Mouse (Mus musculus): ENCODE results near the gene Blm.

GRCm38 (mm10) chr7:80506007-80506406 lies 28.9 kb downstream of the Blm start:
- no peak for TF ChIP-seq CHD2 (IDR thresholded peaks at IDR 0.05; ENCODE audit: low read length)
- TF ChIP-seq CTCF (conservative IDR thresholded peaks at IDR 0.05 in 1 of 2, IDR thresholded peaks at IDR 0.05 in 1 of 2; ENCODE audit: low read depth in 2 of 2, low read length in 2 of 2) = no peak
- no peak for TF ChIP-seq MAFK (IDR thresholded peaks at IDR 0.05; ENCODE audit: insufficient replicate concordance, low read length)
- TF ChIP-seq EP300 (IDR thresholded peaks at IDR 0.05; ENCODE audit: low read length) = no peak
- no peak for TF ChIP-seq POLR2A (IDR thresholded peaks at IDR 0.05; ENCODE audit: low read depth, low read length)
- TF ChIP-seq KAT2A (IDR thresholded peaks at IDR 0.05; ENCODE audit: insufficient replicate concordance, low read length) = no peak
- TF ChIP-seq BHLHE40 (IDR thresholded peaks at IDR 0.05; ENCODE audit: low read depth, low read length) = no peak
- no peak for TF ChIP-seq SMC3 (IDR thresholded peaks at IDR 0.05; ENCODE audit: low read depth, low read length)
- no peak for TF ChIP-seq MYC (IDR thresholded peaks at IDR 0.05; ENCODE audit: low read depth, low read length)
- TF ChIP-seq MXI1 (IDR thresholded peaks at IDR 0.05; ENCODE audit: low read depth, low read length) = no peak
- no peak for TF ChIP-seq TCF12 (IDR thresholded peaks at IDR 0.05; ENCODE audit: low read depth, low read length)
- no peak for TF ChIP-seq PAX5 (IDR thresholded peaks at IDR 0.05; ENCODE audit: low read length)

Measured in CH12.LX (cell line).